Mouse (Mus musculus): ENCODE results near the gene Ndufv2. TPM values are rescaled to one million over a fixed set of nuclear protein-coding genes. Genes with fewer than 3 reads are reported as not detected.
"Not testable (repeated sequence)": the region's sequence is repeated elsewhere in the genome, so short reads cannot be mapped to it uniquely, and the experiment has no call there.

The Ndufv2 gene
- polyA plus RNA-seq, 2 experiments = 115 to 315 TPM

- peak overlapping the region; percentile 75 for H3K9ac ChIP-seq (ENCODE audit: low read depth, low read length, severe bottlenecking)
- H3K4me1 ChIP-seq (ENCODE audit: control insufficient read depth, insufficient read depth, low read length) = no peaks in the 10 kb centered on the region
- H3K9me3 ChIP-seq (ENCODE audit: control insufficient read depth, low read length) = no peaks in the 10 kb centered on the region
- H3K27me3 ChIP-seq (ENCODE audit: control insufficient read depth, insufficient read depth, low read length) = no peaks in the 10 kb centered on the region
- peak overlapping the region; percentile 66 for H3K4me2 ChIP-seq (replicated peaks; ENCODE audit: low read depth, low read length, severe bottlenecking)
- ATAC-seq (ENCODE audit: low FRiP score, low read depth) = no peak
- TF ChIP-seq POLR2A (IDR thresholded peaks at IDR 0.05; ENCODE audit: borderline replicate concordance, extremely low read depth, insufficient read depth, insufficient read length) = no peak
- DNase-seq (ENCODE audit: low spot score) = peak; percentile 36
- peak overlapping the region; percentile 83; the same call in 1 of the 2 replicates for H3K27ac ChIP-seq (replicated peaks; ENCODE audit: low read depth, low read length)
- H3K36me3 ChIP-seq (ENCODE audit: control insufficient read depth, insufficient read depth, low read length) = peaks cover 17% of the 10 kb centered on the region
- H3K4me3 ChIP-seq (replicated peaks; ENCODE audit: low read length) = peak overlapping the region; percentile 94
- WGBS = 2% methylated on average over 12 of the region's 12 CpGs
Observed at GRCm38 (mm10) chr17:66075827-66076173, 25.6 kb downstream of the Ndufv2 start.

GRCm38 (mm10) chr17:66073971-66074370, 27.4 kb downstream of the Ndufv2 start:
- no peak for TF ChIP-seq POLR2A (IDR thresholded peaks at IDR 0.05; ENCODE audit: borderline replicate concordance, extremely low read depth, insufficient read depth, insufficient read length)
- Histone ChIP-seq H3K36me3 (ENCODE audit: control insufficient read depth, insufficient read depth, low read length) (0 out of 2 replicates have a peak, but pooled peaks cover 3% of the 10 kb centered on the region), H3K4me3 (replicated peaks; ENCODE audit: low read length) (no peak overlapping the region), H3K27ac (replicated peaks; ENCODE audit: low read depth, low read length) (no peak overlapping the region), H3K4me1 (ENCODE audit: control insufficient read depth, insufficient read depth, low read length) (no peaks in the 10 kb centered on the region), H3K4me2 (replicated peaks; ENCODE audit: low read depth, low read length, severe bottlenecking) (no peak overlapping the region), H3K9ac (ENCODE audit: low read depth, low read length, severe bottlenecking) (no peak overlapping the region), H3K9me3 (ENCODE audit: control insufficient read depth, low read length) (no peaks in the 10 kb centered on the region), H3K27me3 (ENCODE audit: control insufficient read depth, insufficient read depth, low read length) (no peaks in the 10 kb centered on the region)
- no peak for ATAC-seq (ENCODE audit: low FRiP score, low read depth)
- WGBS = 88% methylated on average over 7 of the region's 7 CpGs
- DNase-seq (ENCODE audit: low spot score) = no peak

GRCm38 (mm10) chr17:66069036-66069435, 32.3 kb downstream of the Ndufv2 start:
- WGBS = 85% methylated on average over 2 of the region's 2 CpGs

GRCm38 (mm10) chr17:66065115-66065514, 36.2 kb downstream of the Ndufv2 start:
- H3K9ac ChIP-seq (ENCODE audit: low read depth, low read length, severe bottlenecking) = no peak overlapping the region
- no peak overlapping the region for H3K4me3 ChIP-seq (replicated peaks; ENCODE audit: low read length)
- no peak for DNase-seq (ENCODE audit: low spot score)
- no peaks in the 10 kb centered on the region for H3K9me3 ChIP-seq (ENCODE audit: control insufficient read depth, low read length)
- 87% methylated on average over 4 of the region's 4 CpGs for WGBS
- peaks cover 7% of the 10 kb centered on the region; the same call in 1 of the 2 replicates for H3K4me1 ChIP-seq (ENCODE audit: control insufficient read depth, insufficient read depth, low read length)
- no peak for TF ChIP-seq POLR2A (IDR thresholded peaks at IDR 0.05; ENCODE audit: borderline replicate concordance, extremely low read depth, insufficient read depth, insufficient read length)
- ATAC-seq (ENCODE audit: low FRiP score, low read depth) = no peak
- H3K4me2 ChIP-seq (replicated peaks; ENCODE audit: low read depth, low read length, severe bottlenecking) = no peak overlapping the region
- no peaks in the 10 kb centered on the region for H3K27me3 ChIP-seq (ENCODE audit: control insufficient read depth, insufficient read depth, low read length)
- H3K36me3 ChIP-seq (ENCODE audit: control insufficient read depth, insufficient read depth, low read length) = no peaks in the 10 kb centered on the region
- H3K27ac ChIP-seq (replicated peaks; ENCODE audit: low read depth, low read length) = no peak overlapping the region

More at GRCm38 (mm10) chr17:66069036-66069435, 32.3 kb downstream of the Ndufv2 start:
- ATAC-seq (ENCODE audit: low FRiP score, low read depth); H3K4me3 ChIP-seq (replicated peaks; ENCODE audit: low read length); H3K4me1 ChIP-seq (ENCODE audit: control insufficient read depth, insufficient read depth, low read length); H3K9ac ChIP-seq (ENCODE audit: low read depth, low read length, severe bottlenecking); H3K4me2 ChIP-seq (replicated peaks; ENCODE audit: low read depth, low read length, severe bottlenecking); DNase-seq (ENCODE audit: low spot score); H3K27ac ChIP-seq (replicated peaks; ENCODE audit: low read depth, low read length); H3K36me3 ChIP-seq (ENCODE audit: control insufficient read depth, insufficient read depth, low read length); H3K27me3 ChIP-seq (ENCODE audit: control insufficient read depth, insufficient read depth, low read length); H3K9me3 ChIP-seq (ENCODE audit: control insufficient read depth, low read length): not testable (repeated sequence)

- Histone ChIP-seq H3K36me3 (ENCODE audit: control insufficient read depth, insufficient read depth, low read length) (0 out of 2 replicates have a peak, but pooled peaks cover 5% of the 10 kb centered on the region), H3K4me2 (replicated peaks; ENCODE audit: low read depth, low read length, severe bottlenecking) (peak overlapping the region; percentile 26), H3K4me3 (replicated peaks; ENCODE audit: low read length) (no peak overlapping the region), H3K9ac (ENCODE audit: low read depth, low read length, severe bottlenecking) (no peak overlapping the region), H3K27ac (replicated peaks; ENCODE audit: low read depth, low read length) (peak overlapping the region; percentile 38; the same call in 1 of the 2 replicates), H3K4me1 (ENCODE audit: control insufficient read depth, insufficient read depth, low read length) (peaks cover 7% of the 10 kb centered on the region; the same call in 1 of the 2 replicates), H3K9me3 (ENCODE audit: control insufficient read depth, low read length) (no peaks in the 10 kb centered on the region), H3K27me3 (ENCODE audit: control insufficient read depth, insufficient read depth, low read length) (no peaks in the 10 kb centered on the region)
- TF ChIP-seq POLR2A (IDR thresholded peaks at IDR 0.05; ENCODE audit: borderline replicate concordance, extremely low read depth, insufficient read depth, insufficient read length) = no peak
- WGBS = 52% methylated on average over 8 of the region's 8 CpGs
- DNase-seq (ENCODE audit: low spot score) = peak; percentile 5
- ATAC-seq (ENCODE audit: low FRiP score, low read depth) = no peak
Observed at GRCm38 (mm10) chr17:66061241-66061938, 40.0 kb downstream of the Ndufv2 start.
